Mouse (Mus musculus): ENCODE results near the gene Slc18b1.

The Slc18b1 gene

GRCm38 (mm10) chr10:23811635-23812437 is 15.1 kb downstream of the Slc18b1 start:
- DNase-seq: peak; percentile 35 to 50

- DNase-seq: no peak
Measured at GRCm38 (mm10) chr10:23812438-23812759, 15.6 kb downstream of the Slc18b1 start.

GRCm38 (mm10) chr10:23812852-23813766 is 16.3 kb downstream of the Slc18b1 start:
- DNase-seq: peak in 1 of 2 experiments; percentile 19

- DNase-seq: peak; percentile 40 to 64
Measured at GRCm38 (mm10) chr10:23815168-23815567, 18.4 kb downstream of the Slc18b1 start.

- no peak for DNase-seq
Measured at GRCm38 (mm10) chr10:23816241-23816640, 19.5 kb downstream of the Slc18b1 start.

- no peak for DNase-seq
Measured at GRCm38 (mm10) chr10:23826516-23826915, 29.7 kb downstream of the Slc18b1 start.

GRCm38 (mm10) chr10:23836003-23836964 is 39.5 kb downstream of the Slc18b1 start:
- no peak for DNase-seq

- no peak for DNase-seq
Measured at GRCm38 (mm10) chr10:23837115-23837514, 40.3 kb downstream of the Slc18b1 start.

- DNase-seq: no peak
Measured at GRCm38 (mm10) chr10:23838910-23839309, 42.1 kb downstream of the Slc18b1 start.

GRCm38 (mm10) chr10:23839368-23839767 is 42.6 kb downstream of the Slc18b1 start:
- peak; percentile 67 to 73 for DNase-seq

GRCm38 (mm10) chr10:23840496-23840895 is 43.7 kb downstream of the Slc18b1 start:
- no peak for DNase-seq

- DNase-seq: peak in 1 of 2 experiments; percentile 52
Measured at GRCm38 (mm10) chr10:23851228-23851912, 54.6 kb downstream of the Slc18b1 start, which contains the start of gene Vnn3. TSS of gene Vnn3 (plus strand) at chr10:23851462.

GRCm38 (mm10) chr10:23852096-23852495 is 55.3 kb downstream of the Slc18b1 start:
- peak; percentile 43 to 80 for DNase-seq

- DNase-seq: no peak
Measured at GRCm38 (mm10) chr10:23864362-23865312, 67.9 kb downstream of the Slc18b1 start.
